ENCODE assay signal across 8 mouse cellular contexts in the genomic region with DNA sequence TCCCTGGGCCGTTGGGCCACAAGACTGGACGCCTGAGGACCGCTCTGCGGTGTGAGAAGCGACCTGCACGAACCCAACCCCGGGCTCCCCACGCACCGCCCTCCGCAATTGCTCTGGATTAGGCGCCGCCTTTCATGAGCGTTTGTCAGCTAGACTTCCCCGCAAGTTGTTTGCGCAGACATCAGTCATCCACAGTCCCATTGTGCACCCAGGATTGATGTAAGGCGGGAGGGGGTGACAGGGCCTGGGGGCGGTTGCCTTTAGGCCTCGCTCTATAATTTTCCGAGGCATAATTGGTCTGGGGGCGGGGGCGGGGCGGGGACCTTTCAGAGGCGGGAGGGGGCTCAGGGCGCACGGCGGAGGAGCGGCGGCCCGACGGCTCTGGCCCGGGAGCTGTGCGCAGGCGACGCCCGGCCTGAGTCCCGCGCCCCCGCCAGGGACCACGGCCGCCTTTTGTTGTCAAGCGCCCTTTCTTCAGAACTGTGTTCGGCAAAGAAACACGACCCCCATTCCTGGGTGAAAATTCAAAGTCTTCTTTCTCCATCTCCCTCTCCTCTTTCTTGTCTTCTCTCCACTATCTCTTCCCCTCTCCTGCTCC. TPM values are rescaled to one million over a fixed set of nuclear protein-coding genes. Genes with fewer than 3 reads are reported as not detected.
DNase-seq lines count a peak whose midpoint lies in the region; ATAC-seq lines count a peak whose summit lies in the region.
"Had no signal": no experiment of that assay in that cellular context is flagged by ENCODE, and none has a peak within 500 bp of the region (broad histone marks: within the 10 kb centered on the region; RNA-seq: fewer than 3 reads in every experiment).

A gene (plus strand): TSS at position 193 of the 598 bp plus-strand sequence.

- H3K27me3 ChIP-seq in neural tube, embryonic 11.5 days (ENCODE audit: control insufficient read depth, insufficient read depth, low read length): peaks cover 48% of the 10 kb centered on the region
- H3K27me3 ChIP-seq in forebrain, embryonic 13.5 days: peaks cover 89% of the 10 kb centered on the region
- H3K27me3 ChIP-seq in liver, embryonic 13.5 days: peaks cover 89% of the 10 kb centered on the region

- peak; percentile 46 for DNase-seq in neural tube, embryonic 11.5 days (ENCODE audit: low spot score)
- DNase-seq in neural tube, embryonic 10.5 days (ENCODE audit: extremely low spot score, low spot score): no peak
- no peak for DNase-seq in liver, embryonic 13.5 days
- no peak for DNase-seq in cerebellum, postnatal 4 days (ENCODE audit: low spot score in 2 of 2)

- peak; percentile 31; the same call in 1 of the 2 replicates for ATAC-seq in neural tube, embryonic 11.5 days (ENCODE audit: insufficient read depth, low FRiP score, low TSS enrichment)
- peak; percentile 71 for ATAC-seq in forebrain, embryonic 13.5 days
- ATAC-seq in liver, embryonic 13.5 days (ENCODE audit: low read depth): no peak
- ATAC-seq in activated CD4-positive, CD25-positive, alpha-beta regulatory T cell, adult 4 months: no peak
- no peak for ATAC-seq in erythroid progenitor cell, adult 5-6 weeks (replicated peaks; ENCODE audit: low FRiP score, poor library complexity, severe bottlenecking)

- 2% methylated on average over 43 of the region's 43 CpGs for WGBS in neural tube, embryonic 11.5 days
- under 1% methylated on average over 43 of the region's 43 CpGs for WGBS in forebrain, embryonic 13.5 days
- WGBS in liver, embryonic 13.5 days (ENCODE audit: insufficient replicate concordance): 2% methylated on average over 43 of the region's 43 CpGs

- H3K9me3 ChIP-seq in neural tube, embryonic 11.5 days (ENCODE audit: control insufficient read depth, low read length): no peaks in the 10 kb centered on the region
- no peaks in the 10 kb centered on the region for H3K9me3 ChIP-seq in forebrain, embryonic 13.5 days (replicated peaks)
- H3K9me3 ChIP-seq in liver, embryonic 13.5 days (replicated peaks): no peaks in the 10 kb centered on the region

- peak within 1 kb of the TSS; percentile 36; the same call in 1 of the 2 replicates for H3K9ac ChIP-seq in neural tube, embryonic 11.5 days (ENCODE audit: low read length)
- peak within 1 kb of the TSS; percentile 47 for H3K9ac ChIP-seq in forebrain, embryonic 13.5 days
- H3K9ac ChIP-seq in liver, embryonic 13.5 days: no peak within 1 kb of the TSS

- peak within 1 kb of the TSS; percentile 40 for H3K4me3 ChIP-seq in neural tube, embryonic 11.5 days (ENCODE audit: low read depth, low read length)
- H3K4me3 ChIP-seq in forebrain, embryonic 13.5 days: peak within 1 kb of the TSS; percentile 38
- peak within 1 kb of the TSS; percentile 32 for H3K4me3 ChIP-seq in liver, embryonic 13.5 days (replicated peaks)

- H3K4me1 ChIP-seq in neural tube, embryonic 11.5 days (ENCODE audit: control insufficient read depth, insufficient read depth, low read length): peaks cover 15% of the 10 kb centered on the region
- H3K4me1 ChIP-seq in forebrain, embryonic 13.5 days: peaks cover 23% of the 10 kb centered on the region
- H3K4me1 ChIP-seq in liver, embryonic 13.5 days (replicated peaks): peaks cover 14% of the 10 kb centered on the region

- no peaks in the 10 kb centered on the region for H3K36me3 ChIP-seq in neural tube, embryonic 11.5 days (ENCODE audit: control insufficient read depth, insufficient read depth, low read length)
- no peaks in the 10 kb centered on the region for H3K36me3 ChIP-seq in forebrain, embryonic 13.5 days (ENCODE audit: poor library complexity, severe bottlenecking)
- no peaks in the 10 kb centered on the region for H3K36me3 ChIP-seq in liver, embryonic 13.5 days

- H3K4me2 ChIP-seq in neural tube, embryonic 11.5 days (ENCODE audit: low read depth): peak within 1 kb of the TSS; percentile 66
- H3K4me2 ChIP-seq in forebrain, embryonic 13.5 days: peak within 1 kb of the TSS; percentile 66
- H3K4me2 ChIP-seq in liver, embryonic 13.5 days: peak within 1 kb of the TSS; percentile 43

- no peak within 1 kb of the TSS for H3K27ac ChIP-seq in neural tube, embryonic 11.5 days (ENCODE audit: low read depth, low read length)
- H3K27ac ChIP-seq in forebrain, embryonic 13.5 days: no peak within 1 kb of the TSS
- no peak within 1 kb of the TSS for H3K27ac ChIP-seq in liver, embryonic 13.5 days

RNA-seq across cellular contexts. Expression of the gene that starts here (rescaled TPM):
- polyA plus RNA-seq in neural tube, embryonic 11.5 days (2014; fragmentation: Nextera tagmentation; extraction: Ambion mirVana): 0.57 and 0.98 TPM in 2 replicates
- polyA plus RNA-seq in forebrain, embryonic 13.5 days (2015; fragmentation: Nextera tagmentation; extraction: Ambion mirVana): 2.0 and 2.3 TPM in 2 replicates
- 0.16 and 0.31 TPM in 2 replicates for polyA plus RNA-seq in liver, embryonic 13.5 days (2015; fragmentation: Nextera tagmentation; extraction: Ambion mirVana)
- polyA plus RNA-seq in activated CD4-positive, CD25-positive, alpha-beta regulatory T cell, adult 4 months (2017; shearing (Covaris generic)): not detected
- 0.36 TPM in 1 of 2 replicates, not detected in the other for total RNA-seq in erythroid progenitor cell, adult 5-6 weeks (2015; ENCODE audit: low replicate concordance)
- 1.1 TPM in 1 of 2 replicates, not detected in the other for total RNA-seq in erythroid progenitor cell, adult 5-6 weeks (2017; ENCODE audit: low replicate concordance)
- total RNA-seq: gastrocnemius, postnatal 4 days had no signal

Comparison
In these comparisons a context has a peak if more than half of its experiments do, and no peak if none do; other contexts are left out.
1. Peak in DNase-seq, ATAC-seq, H3K4me3 ChIP-seq, H3K9ac ChIP-seq and H3K4me2 ChIP-seq in neural tube, embryonic 11.5 days; RNA of the gene not detected or under 1 TPM.